8 mouse cellular contexts compared by ENCODE assay signal in genomic region chr11:115080886-115081285, GRCm38 (mm10). TPM values are rescaled to one million over a fixed set of nuclear protein-coding genes. Genes with fewer than 3 reads are reported as not detected.
DNase-seq lines count a peak whose midpoint lies in the region; ATAC-seq and TF ChIP-seq lines count a peak whose summit lies in the region.
"Had no signal": no experiment of that assay in that cellular context is flagged by ENCODE, and none has a peak within 500 bp of the region (broad histone marks: within the 10 kb centered on the region; RNA-seq: fewer than 3 reads in every experiment).

No protein-coding gene starts in this region.

- no peak overlapping the region for H3K27ac ChIP-seq in liver, postnatal 0 days (ENCODE audit: low read depth)
- H3K27ac ChIP-seq: limb, embryonic 12.5 days had no signal

- DNase-seq in spleen, adult 18-20 months = peak; percentile 23 to 41
- no peak for DNase-seq in spleen, adult 12 weeks (ENCODE audit: low spot score)
- DNase-seq in ZHBTc4 (ENCODE audit: low read depth, low spot score) = peak; percentile 83
- peak; percentile 67 to 78 for DNase-seq in cerebellum, postnatal 36 days
- peak; percentile 44 for DNase-seq in liver, postnatal 0 days
- DNase-seq in right cerebral cortex, postnatal 10 days (ENCODE audit: low spot score in 2 of 2) = peak; percentile 69 to 70

- H3K9ac ChIP-seq in liver, postnatal 0 days (replicated peaks) = no peak overlapping the region
- H3K9ac ChIP-seq: limb, embryonic 12.5 days had no signal

- no peak overlapping the region for H3K4me3 ChIP-seq in liver, postnatal 0 days (ENCODE audit: low read depth, low read length)
- H3K4me3 ChIP-seq: limb, embryonic 12.5 days had no signal

- WGBS in liver, postnatal 0 days (ENCODE audit: insufficient replicate concordance) = 23% methylated on average over 13 of the region's 13 CpGs

- 0 out of 2 replicates have a peak, but pooled peaks cover 3% of the 10 kb centered on the region for H3K4me1 ChIP-seq in liver, postnatal 0 days (ENCODE audit: insufficient read depth)
- H3K4me1 ChIP-seq: limb, embryonic 12.5 days had no signal

- no peak overlapping the region for H3K4me2 ChIP-seq in liver, postnatal 0 days (ENCODE audit: low read depth, low read length)
- H3K4me2 ChIP-seq: limb, embryonic 12.5 days had no signal

- H3K27me3 ChIP-seq in liver, postnatal 0 days (ENCODE audit: insufficient read depth, low read length) = peaks cover 3% of the 10 kb centered on the region; the same call in 1 of the 2 replicates

- H3K36me3 ChIP-seq in liver, postnatal 0 days (replicated peaks; ENCODE audit: insufficient read depth, low read length) = no peaks in the 10 kb centered on the region
- H3K36me3 ChIP-seq: limb, embryonic 12.5 days had no signal

- H3K9me3 ChIP-seq in liver, postnatal 0 days (ENCODE audit: low read length) = no peaks in the 10 kb centered on the region
- H3K9me3 ChIP-seq: limb, embryonic 12.5 days had no signal

- peak; percentile 74 for ATAC-seq in inflammation-experienced regulatory T-cells, adult 6 months
- no peak for ATAC-seq in liver, postnatal 0 days

- TF ChIP-seq EP300 in liver, postnatal 0 days (IDR thresholded peaks at IDR 0.05; ENCODE audit: low read depth) = no peak

- peak; percentile 85 for TF ChIP-seq CTCF in liver, postnatal 0 days (IDR thresholded peaks at IDR 0.05; ENCODE audit: low read depth)

RNA-seq across cellular contexts. Expression of gene Rab37, which starts 10.3 kb away (rescaled TPM):
- polyA plus RNA-seq in inflammation-experienced regulatory T-cells, adult 6 months (2017; shearing (Covaris generic)) = 100 to 1,000 TPM; 106 to 231 (median 206) TPM
- 2.5 and 3.1 TPM in 2 replicates for polyA plus RNA-seq in liver, postnatal 0 days (2015; fragmentation: Nextera tagmentation; extraction: Ambion mirVana)

RNA-seq across cellular contexts. Expression of gene Cd300e, which starts 18.9 kb away (rescaled TPM):
- polyA plus RNA-seq in inflammation-experienced regulatory T-cells, adult 6 months (2017; shearing (Covaris generic)) = under 1 TPM in 1 of 3 experiments, not detected in 2; 0.34 TPM
- polyA plus RNA-seq in liver, postnatal 0 days (2015; fragmentation: Nextera tagmentation; extraction: Ambion mirVana) = 0.98 and 1.1 TPM in 2 replicates
- polyA plus RNA-seq: limb, embryonic 12.5 days had no signal

RNA-seq across cellular contexts. Expression of gene Cd300ld3, which starts 32.7 kb away (rescaled TPM):
- not detected for polyA plus RNA-seq in inflammation-experienced regulatory T-cells, adult 6 months (2017; shearing (Covaris generic))
- polyA plus RNA-seq in liver, postnatal 0 days (2015; fragmentation: Nextera tagmentation; extraction: Ambion mirVana) = not detected in 2 replicates
- polyA plus RNA-seq: limb, embryonic 12.5 days had no signal

RNA-seq across cellular contexts. Expression of gene Cd300ld5, which starts 43.3 kb away (rescaled TPM):
- polyA plus RNA-seq in inflammation-experienced regulatory T-cells, adult 6 months (2017; shearing (Covaris generic)) = not detected
- polyA plus RNA-seq in liver, postnatal 0 days (2015; fragmentation: Nextera tagmentation; extraction: Ambion mirVana) = not detected in 2 replicates
- polyA plus RNA-seq: limb, embryonic 12.5 days had no signal

RNA-seq across cellular contexts. Expression of gene Cd300lf, which starts 52.9 kb away (rescaled TPM):
- polyA plus RNA-seq in inflammation-experienced regulatory T-cells, adult 6 months (2017; shearing (Covaris generic)) = 1 to 10 TPM; 1.4 to 1.6 (median 1.5) TPM
- 8.5 and 9.3 TPM in 2 replicates for polyA plus RNA-seq in liver, postnatal 0 days (2015; fragmentation: Nextera tagmentation; extraction: Ambion mirVana)

Comparison
In these comparisons a context has a peak if more than half of its experiments do, and no peak if none do; other contexts are left out.
1. RNA of gene Rab37, which starts 10.3 kb away (polyA plus RNA-seq): 106 to 231 TPM in inflammation-experienced regulatory T-cells, adult 6 months; 2.5 to 3.1 TPM in liver, postnatal 0 days; every median in the first group is over 10 times any median in the second.